Mouse (Mus musculus) midbrain, embryonic 11.5 days (tissue): ENCODE measurements at regions not wholly inside any gene's neighbourhood (a gene's known extent, or its start where the extent isn't known, plus 50 kb on each side); places are given as distances from the start of the nearest gene placed in this dataset.

Experiments
- ATAC-seq: fragments of 200-750 bp; cut with Nextera tagmentation; 2 replicates; pipeline ENCODE4 v1.8.0; 2017; ENCODE audit warnings: moderate TSS enrichment, moderate library complexity; ENCODE audit not compliant: low FRiP score
- DNase-seq: peaks from one replicate; pipeline ENCODE4 v3.0.0; 2015; ENCODE audit warnings: low spot score; ENCODE audit errors: missing footprints
- H3K27ac ChIP-seq: fragments of 300-500 bp; sonication (generic); 2 replicates; pipeline ENCODE4 v1.5.1; 2014; ENCODE audit warnings: low read depth, low read length
- H3K27me3 ChIP-seq: fragments of 300-500 bp; sonication (generic); 2 replicates; pipeline ENCODE4 v1.6.1; 2014; ENCODE audit warnings: mild to moderate bottlenecking, low read length, moderate library complexity, mixed read lengths; ENCODE audit not compliant: control insufficient read depth, insufficient read depth
- H3K36me3 ChIP-seq: fragments of 300-500 bp; sonication (generic); 2 replicates; pipeline ENCODE4 v1.6.1; 2014; ENCODE audit warnings: mild to moderate bottlenecking, low read length, moderate library complexity, mixed read lengths; ENCODE audit not compliant: control insufficient read depth, insufficient read depth
- H3K4me1 ChIP-seq: fragments of 300-500 bp; sonication (generic); 2 replicates; pipeline ENCODE4 v1.6.1; 2014; ENCODE audit warnings: low read length; ENCODE audit not compliant: control insufficient read depth, insufficient read depth
- H3K4me2 ChIP-seq: fragments of 300-500 bp; sonication (generic); 2 replicates; pipeline ENCODE4 v1.6.1; 2014; ENCODE audit warnings: mild to moderate bottlenecking, moderate library complexity
- H3K4me3 ChIP-seq: fragments of 300-500 bp; sonication (generic); 2 replicates; pipeline ENCODE4 v1.5.1; 2014; ENCODE audit warnings: low read depth, low read length
- H3K9ac ChIP-seq: fragments of 300-500 bp; sonication (generic); 2 replicates; pipeline ENCODE4 v1.6.1; 2014; ENCODE audit warnings: low read length
- H3K9me3 ChIP-seq: fragments of 300-500 bp; sonication (generic); 2 replicates; pipeline ENCODE4 v1.6.1; 2016; ENCODE audit warnings: low read length; ENCODE audit not compliant: control insufficient read depth
- WGBS: fragments of 180-500 bp; shearing (Covaris S2); extraction: QIAGEN DNeasy Blood & Tissue Kit; methylation state at CpG from one replicate; pipeline ENCODE4 v1.1.7; 2014; 5-methylcytosine and 5-hydroxymethylcytosine counted together

DNA sequence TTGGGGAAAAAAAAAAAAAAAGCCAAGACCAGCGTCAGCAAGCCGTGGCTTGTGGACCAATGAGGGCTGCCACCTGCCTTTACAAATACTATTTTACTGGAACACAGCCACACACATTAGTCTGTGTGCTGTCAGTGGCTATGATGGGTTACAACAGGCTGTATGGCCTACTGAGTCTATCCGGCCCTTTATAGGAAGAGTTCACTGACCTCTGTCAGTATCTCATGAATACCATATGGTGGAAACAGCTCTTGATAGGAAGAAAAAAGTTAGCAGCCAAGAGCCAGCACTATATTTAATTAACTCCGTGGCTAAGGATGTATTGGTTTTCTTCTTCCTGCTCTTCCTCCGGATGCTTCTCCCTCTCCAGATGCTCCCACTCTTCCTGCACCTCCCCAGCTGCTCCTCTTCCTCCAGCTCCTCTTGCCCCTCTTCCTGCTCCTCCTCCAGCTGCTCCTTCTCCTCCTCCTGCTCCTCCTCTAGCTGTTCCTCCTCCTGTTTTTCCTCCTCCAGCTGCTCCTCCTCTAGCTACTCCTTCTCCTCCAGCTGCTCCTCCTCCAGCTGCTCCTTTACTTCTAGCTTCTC is 142.2 kb downstream of the Zbtb18 start:
- no peak for ATAC-seq
- WGBS, result 74% methylated on average over 5 of the region's 5 CpGs

DNA sequence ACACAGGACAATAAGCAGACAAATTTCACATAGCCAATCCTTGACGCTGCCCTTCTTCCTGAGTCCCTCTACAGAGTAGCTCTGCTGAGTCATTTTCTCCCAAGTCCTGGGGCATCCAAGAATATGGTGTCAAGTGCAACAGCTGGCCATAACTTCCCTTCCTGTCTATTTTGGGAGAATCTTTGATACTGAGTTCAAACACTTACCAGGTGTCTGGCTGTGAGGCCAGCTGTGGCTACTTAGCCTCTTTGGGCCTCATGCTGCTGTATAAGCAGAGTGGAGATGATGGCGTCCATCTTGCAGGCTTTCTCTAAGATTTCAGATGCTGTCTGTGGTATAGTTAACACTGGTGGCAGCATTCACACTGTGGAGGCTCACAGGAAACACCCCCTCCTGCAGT is 143.2 kb downstream of the Zbtb18 start:
- H3K4me3 ChIP-seq, result no peak overlapping the region
- 76% methylated on average over 2 of the region's 2 CpGs for WGBS
- H3K4me1 ChIP-seq, result no peaks in the 10 kb centered on the region
- no peak overlapping the region for H3K27ac ChIP-seq
- no peaks in the 10 kb centered on the region for H3K27me3 ChIP-seq
- no peak for ATAC-seq
- no peaks in the 10 kb centered on the region for H3K36me3 ChIP-seq
- no peak overlapping the region for H3K9ac ChIP-seq
- no peak overlapping the region for H3K4me2 ChIP-seq
- no peak for DNase-seq
- peaks cover 7% of the 10 kb centered on the region; the same call in 1 of the 2 replicates for H3K9me3 ChIP-seq

More for the DNA sequence above, 142.2 kb downstream of the Zbtb18 start:
- no peak overlapping the region for H3K27ac ChIP-seq
- H3K9me3 ChIP-seq, result peaks cover 7% of the 10 kb centered on the region; the same call in 1 of the 2 replicates
- H3K9ac ChIP-seq, result no peak overlapping the region
- H3K27me3 ChIP-seq, result no peaks in the 10 kb centered on the region
- H3K36me3 ChIP-seq, result no peaks in the 10 kb centered on the region
- no peaks in the 10 kb centered on the region for H3K4me1 ChIP-seq
- H3K4me3 ChIP-seq, result no peak overlapping the region
- H3K4me2 ChIP-seq, result no peak overlapping the region
- no peak for DNase-seq

DNA sequence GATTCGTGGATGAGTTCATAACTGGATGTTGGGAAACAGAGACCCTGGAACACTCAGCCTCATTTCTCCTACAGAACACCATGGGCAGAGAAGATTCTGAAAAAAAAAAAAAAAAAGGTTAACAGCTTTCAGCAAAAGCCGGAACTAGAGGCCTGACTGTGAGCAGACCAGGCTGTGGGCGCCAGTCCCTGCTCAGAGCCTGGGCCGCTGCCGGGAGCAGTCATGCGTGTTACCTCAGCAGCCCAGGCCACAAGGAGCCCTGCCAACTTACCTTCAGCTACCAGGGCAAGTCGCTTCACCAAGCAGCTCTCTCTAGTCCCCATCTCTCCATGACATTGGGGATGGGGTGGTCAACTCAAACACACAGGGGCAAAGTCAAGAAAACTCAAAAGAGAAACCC is 140.6 kb upstream of the 1700016C15Rik start:
- no peak overlapping the region for H3K4me2 ChIP-seq
- no peak for DNase-seq
- WGBS, result 86% methylated on average over 7 of the region's 7 CpGs

DNA sequence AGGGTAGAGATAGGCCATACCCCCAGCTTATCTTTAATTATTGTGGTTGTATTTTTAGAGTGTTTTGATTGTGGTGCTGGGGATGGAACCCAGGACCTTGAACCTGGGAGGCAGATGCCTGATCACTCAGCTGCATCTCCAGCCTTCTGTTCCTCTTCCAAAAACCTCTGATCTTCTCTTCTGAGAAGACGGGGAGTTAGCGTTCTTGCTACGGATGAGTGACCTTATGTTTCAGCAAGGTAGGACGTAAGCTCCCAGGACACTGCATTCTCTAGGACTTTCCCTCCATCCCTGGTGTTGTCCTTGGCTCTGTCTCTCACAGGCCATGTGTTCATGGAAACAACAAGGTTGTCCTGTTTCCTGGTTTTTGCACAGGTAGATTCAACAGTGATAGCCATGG is 140.0 kb upstream of the 1700016C15Rik start:
- no peak for ATAC-seq
- H3K9me3 ChIP-seq, result no peaks in the 10 kb centered on the region
- no peak for DNase-seq
- H3K4me2 ChIP-seq, result no peak overlapping the region
- H3K27me3 ChIP-seq, result no peaks in the 10 kb centered on the region
- H3K36me3 ChIP-seq, result no peaks in the 10 kb centered on the region
- H3K27ac ChIP-seq, result no peak overlapping the region
- H3K9ac ChIP-seq, result no peak overlapping the region
- 83% methylated on average over 4 of the region's 4 CpGs for WGBS
- no peak overlapping the region for H3K4me3 ChIP-seq
- H3K4me1 ChIP-seq, result no peaks in the 10 kb centered on the region

More for the DNA sequence above, 140.6 kb upstream of the 1700016C15Rik start:
- Histone ChIP-seq H3K27ac (no peak overlapping the region), H3K4me3 (no peak overlapping the region), H3K9me3 (no peaks in the 10 kb centered on the region), H3K36me3 (no peaks in the 10 kb centered on the region), H3K27me3 (no peaks in the 10 kb centered on the region), H3K9ac (no peak overlapping the region), H3K4me1 (no peaks in the 10 kb centered on the region)
- ATAC-seq, result no peak

DNA sequence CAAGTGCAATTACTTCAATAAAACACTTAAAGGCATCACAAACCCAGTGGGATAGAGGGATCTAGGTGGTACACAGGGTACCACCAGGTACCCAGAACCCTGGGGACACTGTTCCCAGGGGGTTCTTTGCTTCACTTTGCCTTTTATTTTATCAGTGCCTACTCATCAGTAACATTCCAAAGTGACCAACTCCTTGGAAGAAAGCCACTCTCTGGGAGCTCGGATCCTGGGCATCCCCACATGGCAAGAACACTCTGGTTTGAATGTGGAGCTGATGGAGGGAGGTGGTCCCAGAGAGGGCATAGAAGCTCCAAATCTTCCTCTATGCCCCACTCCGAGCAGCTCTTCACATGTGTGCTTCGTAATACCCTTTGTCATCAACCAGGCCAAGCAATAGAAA is 137.9 kb upstream of the 1700016C15Rik start:
- no peak for DNase-seq
- ATAC-seq, result no peak
- H3K4me1 ChIP-seq, result no peaks in the 10 kb centered on the region
- WGBS, result 95% methylated on average over 3 of the region's 3 CpGs
- H3K27me3 ChIP-seq, result no peaks in the 10 kb centered on the region
- H3K9ac ChIP-seq, result no peak overlapping the region
- H3K27ac ChIP-seq, result no peak overlapping the region
- no peaks in the 10 kb centered on the region for H3K36me3 ChIP-seq
- no peaks in the 10 kb centered on the region for H3K9me3 ChIP-seq
- no peak overlapping the region for H3K4me3 ChIP-seq
- H3K4me2 ChIP-seq, result no peak overlapping the region

DNA sequence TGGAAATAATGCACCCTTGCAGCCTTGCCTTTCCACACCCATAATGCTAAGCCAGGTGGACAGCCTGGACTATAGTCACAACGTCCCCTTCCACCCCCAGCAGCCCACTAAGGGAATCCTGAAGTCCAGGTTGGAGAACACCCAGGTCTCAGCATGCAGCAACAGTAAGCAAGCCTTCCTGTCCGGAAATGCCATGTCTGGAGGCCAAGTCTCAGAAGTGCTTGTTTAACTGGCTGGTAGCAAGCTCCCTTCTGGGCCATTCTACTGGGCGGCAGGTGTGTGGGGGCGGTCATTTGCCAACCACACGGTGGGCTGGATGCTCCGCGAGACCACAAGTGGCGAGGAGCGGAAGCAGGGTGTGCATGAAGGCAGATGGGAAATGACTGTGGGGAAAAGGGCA is 137.3 kb upstream of the 1700016C15Rik start:
- Histone ChIP-seq H3K36me3 (no peaks in the 10 kb centered on the region), H3K4me1 (no peaks in the 10 kb centered on the region), H3K9me3 (no peaks in the 10 kb centered on the region), H3K27ac (no peak overlapping the region), H3K9ac (no peak overlapping the region), H3K4me3 (no peak overlapping the region), H3K27me3 (no peaks in the 10 kb centered on the region), H3K4me2 (no peak overlapping the region)
- 94% methylated on average over 9 of the region's 9 CpGs for WGBS
- no peak for ATAC-seq
- DNase-seq, result no peak

DNA sequence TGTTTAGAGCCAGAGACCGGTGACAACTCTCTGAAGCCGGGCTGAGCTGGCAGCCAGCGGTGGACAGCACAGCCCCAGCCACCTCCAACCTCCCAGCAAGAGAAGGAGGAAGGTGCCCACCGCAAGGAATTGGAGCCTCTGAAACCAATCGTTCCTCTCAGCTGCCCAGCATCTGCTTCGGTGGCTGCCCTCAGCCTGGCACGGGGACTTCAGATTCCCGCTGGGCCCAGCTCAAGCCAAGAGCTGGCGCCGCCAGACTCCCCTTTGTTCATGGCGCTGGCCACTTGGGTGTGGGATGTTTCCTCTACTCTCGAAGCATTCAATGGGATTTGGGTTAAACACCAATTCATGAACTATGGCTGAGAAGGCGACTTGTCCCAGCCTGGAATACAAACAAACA is 135.3 kb upstream of the 1700016C15Rik start:
- Histone ChIP-seq H3K4me1 (no peaks in the 10 kb centered on the region), H3K27ac (no peak overlapping the region), H3K9ac (no peak overlapping the region), H3K27me3 (no peaks in the 10 kb centered on the region), H3K4me2 (no peak overlapping the region), H3K9me3 (no peaks in the 10 kb centered on the region), H3K4me3 (no peak overlapping the region), H3K36me3 (no peaks in the 10 kb centered on the region)
- 87% methylated on average over 13 of the region's 13 CpGs for WGBS
- DNase-seq, result no peak
- ATAC-seq, result no peak

DNA sequence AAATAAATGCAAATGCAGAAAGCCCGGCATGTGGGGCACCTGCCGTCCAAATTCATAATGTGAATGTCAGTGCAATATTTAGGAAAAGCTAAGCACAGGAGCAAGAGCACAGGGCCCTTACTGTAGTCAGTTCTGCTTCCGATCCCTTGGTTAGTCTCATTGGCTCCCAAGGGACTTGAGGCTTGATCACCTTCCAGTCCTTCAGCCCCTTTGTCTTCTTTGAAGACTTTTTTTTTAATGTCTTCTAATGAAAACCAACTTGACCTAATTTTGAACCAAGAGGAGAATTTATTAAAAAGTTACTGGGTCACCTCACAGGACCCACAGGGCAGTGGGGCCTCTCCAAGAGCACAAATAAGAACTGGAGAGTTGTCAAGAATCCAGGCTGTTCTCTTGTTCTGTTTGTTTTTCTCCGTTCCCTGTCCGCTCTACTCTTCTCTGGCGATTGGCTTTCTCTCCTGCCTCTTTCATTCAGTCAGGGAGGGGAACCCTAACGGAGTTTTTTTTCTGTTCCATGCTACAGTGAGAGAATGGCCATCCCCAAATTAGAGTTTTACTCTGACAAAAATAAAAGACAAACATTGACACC is 134.2 kb upstream of the 1700016C15Rik start:
- no peaks in the 10 kb centered on the region for H3K27me3 ChIP-seq
- H3K4me2 ChIP-seq, result no peak overlapping the region
- WGBS, result 79% methylated on average over 7 of the region's 7 CpGs
- H3K27ac ChIP-seq, result no peak overlapping the region
- H3K36me3 ChIP-seq, result no peaks in the 10 kb centered on the region
- H3K4me1 ChIP-seq, result no peaks in the 10 kb centered on the region
- no peaks in the 10 kb centered on the region for H3K9me3 ChIP-seq
- DNase-seq, result no peak
- ATAC-seq, result no peak
- no peak overlapping the region for H3K9ac ChIP-seq
- no peak overlapping the region for H3K4me3 ChIP-seq

DNA sequence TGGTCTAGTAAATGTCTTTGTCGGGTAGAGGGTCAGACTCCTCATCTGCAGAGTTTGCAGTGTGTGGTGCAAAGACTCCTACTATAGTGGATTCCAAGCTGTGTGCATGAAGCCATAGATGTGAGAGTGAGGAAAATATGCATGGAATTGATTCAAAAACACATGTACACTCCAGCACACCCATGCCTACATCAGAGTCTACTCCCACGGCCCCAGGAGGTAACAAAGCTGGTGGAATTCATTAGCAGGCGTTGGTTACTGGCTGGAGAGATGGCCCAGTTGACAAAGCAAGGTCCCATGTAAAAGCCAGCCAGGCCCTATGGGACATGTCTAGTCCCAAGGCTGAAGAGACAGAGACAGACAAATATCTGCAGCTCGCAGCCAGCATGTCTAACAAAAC is 132.6 kb upstream of the 1700016C15Rik start:
- Histone ChIP-seq H3K4me2 (no peak overlapping the region), H3K36me3 (no peaks in the 10 kb centered on the region), H3K4me1 (no peaks in the 10 kb centered on the region), H3K27ac (no peak overlapping the region), H3K27me3 (no peaks in the 10 kb centered on the region), H3K9ac (no peak overlapping the region), H3K9me3 (no peaks in the 10 kb centered on the region), H3K4me3 (no peak overlapping the region)
- WGBS, result 83% methylated on average over 4 of the region's 4 CpGs
- ATAC-seq, result no peak
- no peak for DNase-seq
